Mouse (Mus musculus): Measurements from ENCODE around the gene Slc30a6. TPM values are rescaled to one million over a fixed set of nuclear protein-coding genes. Genes with fewer than 3 reads are reported as not detected.

Slc30a6 gene
- polyA plus RNA-seq (2015; fragmentation: Nextera tagmentation; extraction: Ambion mirVana), result 45.7 and 47.6 TPM in 2 replicates

GRCm38 (mm10) chr17:74395383-74396065 is at the start of gene Slc30a6:
Gene Slc30a6, plus strand, starts transcription at chr17:74395608.
- no peak for TF ChIP-seq CTCF (IDR thresholded peaks at IDR 0.05; ENCODE audit: low read depth)
- H3K36me3 ChIP-seq (ENCODE audit: control insufficient read depth, insufficient read depth), result no peaks in the 10 kb centered on the region
- peak within 1 kb of the TSS; percentile 71 for H3K4me3 ChIP-seq (ENCODE audit: low read depth, low read length)
- peak within 1 kb of the TSS; percentile 85 for H3K9ac ChIP-seq (ENCODE audit: low read depth, low read length)
- no peaks in the 10 kb centered on the region for H3K9me3 ChIP-seq (ENCODE audit: control insufficient read depth)
- under 1% methylated on average over 41 of the region's 41 CpGs for WGBS
- ATAC-seq, result peak; percentile 98
- H3K27me3 ChIP-seq (replicated peaks; ENCODE audit: control insufficient read depth, insufficient read depth, low read length), result no peaks in the 10 kb centered on the region
- peak within 1 kb of the TSS; percentile 93 for H3K27ac ChIP-seq (ENCODE audit: low read depth, low read length)
- no peaks in the 10 kb centered on the region for H3K4me1 ChIP-seq (replicated peaks; ENCODE audit: control insufficient read depth, insufficient read depth, low read length)
- peak within 1 kb of the TSS; percentile 65 for H3K4me2 ChIP-seq (replicated peaks; ENCODE audit: low read depth)

GRCm38 (mm10) chr17:74363592-74363991 is 31.8 kb upstream of the Slc30a6 start:
- TF ChIP-seq CTCF (IDR thresholded peaks at IDR 0.05; ENCODE audit: low read depth), result no peak
- H3K9me3 ChIP-seq (ENCODE audit: control insufficient read depth), result no peaks in the 10 kb centered on the region
- no peak overlapping the region for H3K4me3 ChIP-seq (ENCODE audit: low read depth, low read length)
- H3K27me3 ChIP-seq (replicated peaks; ENCODE audit: control insufficient read depth, insufficient read depth, low read length), result no peaks in the 10 kb centered on the region
- H3K4me2 ChIP-seq (replicated peaks; ENCODE audit: low read depth), result no peak overlapping the region
- no peaks in the 10 kb centered on the region for H3K4me1 ChIP-seq (replicated peaks; ENCODE audit: control insufficient read depth, insufficient read depth, low read length)
- no peak overlapping the region for H3K27ac ChIP-seq (ENCODE audit: low read depth, low read length)
- peaks cover 37% of the 10 kb centered on the region for H3K36me3 ChIP-seq (ENCODE audit: control insufficient read depth, insufficient read depth)
- no peak overlapping the region for H3K9ac ChIP-seq (ENCODE audit: low read depth, low read length)
- 54% methylated on average over 1 of the region's 1 CpGs for WGBS
- ATAC-seq, result no peak

- no peak overlapping the region for H3K27ac ChIP-seq (ENCODE audit: low read depth, low read length)
- TF ChIP-seq CTCF (IDR thresholded peaks at IDR 0.05; ENCODE audit: low read depth), result no peak
- WGBS, result 57% methylated on average over 1 of the region's 1 CpGs
- no peak overlapping the region for H3K9ac ChIP-seq (ENCODE audit: low read depth, low read length)
- no peaks in the 10 kb centered on the region for H3K4me1 ChIP-seq (replicated peaks; ENCODE audit: control insufficient read depth, insufficient read depth, low read length)
- ATAC-seq, result no peak
- no peaks in the 10 kb centered on the region for H3K9me3 ChIP-seq (ENCODE audit: control insufficient read depth)
- no peak overlapping the region for H3K4me3 ChIP-seq (ENCODE audit: low read depth, low read length)
- H3K27me3 ChIP-seq (replicated peaks; ENCODE audit: control insufficient read depth, insufficient read depth, low read length), result no peaks in the 10 kb centered on the region
- H3K36me3 ChIP-seq (ENCODE audit: control insufficient read depth, insufficient read depth), result peaks cover 59% of the 10 kb centered on the region
- H3K4me2 ChIP-seq (replicated peaks; ENCODE audit: low read depth), result no peak overlapping the region
Observed at GRCm38 (mm10) chr17:74376916-74377315, 18.5 kb upstream of the Slc30a6 start.

GRCm38 (mm10) chr17:74386657-74387056 is 8.8 kb upstream of the Slc30a6 start:
- H3K9ac ChIP-seq (ENCODE audit: low read depth, low read length), result no peak overlapping the region
- TF ChIP-seq CTCF (IDR thresholded peaks at IDR 0.05; ENCODE audit: low read depth), result no peak

GRCm38 (mm10) chr17:74389847-74390246 is 5.6 kb upstream of the Slc30a6 start:
- Histone ChIP-seq H3K4me3 (ENCODE audit: low read depth, low read length) (no peak overlapping the region), H3K36me3 (ENCODE audit: control insufficient read depth, insufficient read depth) (peaks cover 27% of the 10 kb centered on the region), H3K4me2 (replicated peaks; ENCODE audit: low read depth) (no peak overlapping the region), H3K4me1 (replicated peaks; ENCODE audit: control insufficient read depth, insufficient read depth, low read length) (no peaks in the 10 kb centered on the region), H3K27me3 (replicated peaks; ENCODE audit: control insufficient read depth, insufficient read depth, low read length) (no peaks in the 10 kb centered on the region), H3K9me3 (ENCODE audit: control insufficient read depth) (no peaks in the 10 kb centered on the region), H3K27ac (ENCODE audit: low read depth, low read length) (no peak overlapping the region), H3K9ac (ENCODE audit: low read depth, low read length) (no peak overlapping the region)
- 74% methylated on average over 3 of the region's 3 CpGs for WGBS
- no peak for ATAC-seq
- TF ChIP-seq CTCF (IDR thresholded peaks at IDR 0.05; ENCODE audit: low read depth), result peak; percentile 36

More at GRCm38 (mm10) chr17:74386657-74387056, 8.8 kb upstream of the Slc30a6 start:
- peaks cover 51% of the 10 kb centered on the region for H3K36me3 ChIP-seq (ENCODE audit: control insufficient read depth, insufficient read depth)
- H3K9me3 ChIP-seq (ENCODE audit: control insufficient read depth), result no peaks in the 10 kb centered on the region
- no peak overlapping the region for H3K4me3 ChIP-seq (ENCODE audit: low read depth, low read length)
- no peaks in the 10 kb centered on the region for H3K4me1 ChIP-seq (replicated peaks; ENCODE audit: control insufficient read depth, insufficient read depth, low read length)
- ATAC-seq, result no peak
- no peaks in the 10 kb centered on the region for H3K27me3 ChIP-seq (replicated peaks; ENCODE audit: control insufficient read depth, insufficient read depth, low read length)
- H3K4me2 ChIP-seq (replicated peaks; ENCODE audit: low read depth), result no peak overlapping the region
- no peak overlapping the region for H3K27ac ChIP-seq (ENCODE audit: low read depth, low read length)

- Histone ChIP-seq H3K9ac (ENCODE audit: low read depth, low read length) (no peak overlapping the region), H3K9me3 (ENCODE audit: control insufficient read depth) (no peaks in the 10 kb centered on the region), H3K4me1 (replicated peaks; ENCODE audit: control insufficient read depth, insufficient read depth, low read length) (no peaks in the 10 kb centered on the region), H3K4me3 (ENCODE audit: low read depth, low read length) (no peak overlapping the region), H3K4me2 (replicated peaks; ENCODE audit: low read depth) (peak overlapping the region; percentile 65), H3K27me3 (replicated peaks; ENCODE audit: control insufficient read depth, insufficient read depth, low read length) (no peaks in the 10 kb centered on the region), H3K27ac (ENCODE audit: low read depth, low read length) (peak overlapping the region; percentile 93), H3K36me3 (ENCODE audit: control insufficient read depth, insufficient read depth) (no peaks in the 10 kb centered on the region; the same call in 1 of the 2 replicates)
- peak; percentile 31; the same call in 1 of the 2 replicates for TF ChIP-seq CTCF (IDR thresholded peaks at IDR 0.05; ENCODE audit: low read depth)
- 81% methylated on average over 2 of the region's 2 CpGs for WGBS
- no peak for ATAC-seq
Observed at GRCm38 (mm10) chr17:74394381-74394780, 1.0 kb upstream of the Slc30a6 start.
